Mouse (Mus musculus) T-cell, adult 2 months (primary cell): ENCODE measurements around the gene Trim59.
"Not testable (repeated sequence)": the region's sequence is repeated elsewhere in the genome, so short reads cannot be mapped to it uniquely, and the experiment has no call there.

ENCODE experiments used
- DNase-seq: peaks from one replicate; pipeline ENCODE4 v3.0.0; 2022; ENCODE audit warnings: low spot score

The Trim59 gene

GRCm38 (mm10) chr3:69044645-69045399 lies at the start of gene Trim59:
Gene Trim59, minus strand, starts transcription at chr3:69044755.
- peak; percentile 83 for DNase-seq

- no peak for DNase-seq
Observed at GRCm38 (mm10) chr3:69064005-69064404, 19.4 kb upstream of the Trim59 start.

- DNase-seq = no peak
Observed at GRCm38 (mm10) chr3:69062764-69063163, 18.2 kb upstream of the Trim59 start.

DNA sequence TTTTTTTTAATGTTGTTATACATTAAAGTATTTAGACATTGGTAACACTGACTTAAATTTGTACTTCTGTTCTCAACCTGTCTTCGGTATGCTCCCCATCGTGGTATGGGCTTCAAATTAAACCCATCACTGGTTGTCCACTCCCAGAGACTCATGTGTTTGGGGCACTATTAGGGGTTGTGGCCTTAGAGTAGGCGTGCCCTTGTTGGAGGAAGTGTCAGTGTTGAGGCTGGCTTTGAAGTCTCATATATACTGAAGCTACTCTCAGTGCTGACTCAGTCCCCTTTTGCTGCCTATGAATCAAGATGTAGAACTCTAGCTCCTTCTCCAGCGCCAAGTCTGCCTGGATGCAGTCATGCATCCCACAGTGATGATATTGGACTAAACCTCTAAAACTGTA lies 16.1 kb upstream of the Trim59 start:
- no peak for DNase-seq

DNA sequence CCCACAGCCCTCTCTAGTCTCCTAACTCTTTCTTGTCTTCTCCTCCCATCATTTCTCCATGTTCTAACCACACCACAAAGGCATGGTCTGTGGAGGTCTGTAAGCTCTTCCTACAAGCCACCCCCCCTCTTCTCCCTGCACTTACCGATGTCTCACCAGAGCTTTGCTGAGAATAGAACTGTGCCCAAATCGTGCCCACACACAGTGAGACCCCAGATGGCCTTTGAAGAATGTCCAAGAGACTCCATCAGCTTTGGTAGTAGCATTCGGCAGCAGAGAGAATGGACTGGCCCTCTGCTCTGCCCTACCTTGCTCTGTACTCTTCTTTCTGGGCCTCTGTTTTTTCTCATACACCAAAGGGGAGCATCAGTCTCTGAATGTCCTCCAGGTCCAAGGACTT lies 11.3 kb upstream of the Trim59 start:
- DNase-seq = no peak

DNA sequence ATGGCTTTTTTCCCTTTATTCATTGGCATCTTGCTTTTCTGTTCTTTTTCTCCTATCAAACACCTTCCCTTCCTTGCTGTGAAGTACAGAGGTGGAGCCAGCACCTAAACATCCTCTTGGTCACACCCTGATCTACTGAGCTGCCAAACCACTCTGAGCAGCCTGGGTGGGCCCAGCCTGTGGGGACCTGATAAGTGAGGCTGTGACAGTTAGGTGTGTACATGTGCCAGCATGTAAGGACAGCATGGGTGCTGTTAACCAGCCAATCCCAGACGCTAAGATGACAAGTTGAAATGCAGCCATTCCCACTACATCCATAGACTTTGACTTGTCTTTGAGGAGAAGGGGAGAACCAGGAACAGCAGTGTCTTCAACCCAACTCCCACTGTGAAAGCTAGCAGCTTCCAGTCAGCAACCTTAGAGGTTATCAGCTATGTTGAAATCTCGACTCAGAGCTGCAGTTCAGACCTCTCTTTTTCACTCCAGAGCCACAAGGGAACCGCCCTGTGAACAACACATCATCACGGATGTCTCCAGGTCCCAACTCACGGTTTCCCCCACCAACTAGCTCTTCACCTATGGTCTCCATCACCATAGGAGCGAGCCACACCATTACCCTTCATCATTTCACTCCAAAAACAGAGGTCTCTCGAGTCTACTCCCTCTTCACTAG lies 10.3 kb upstream of the Trim59 start:
- no peak for DNase-seq

DNA sequence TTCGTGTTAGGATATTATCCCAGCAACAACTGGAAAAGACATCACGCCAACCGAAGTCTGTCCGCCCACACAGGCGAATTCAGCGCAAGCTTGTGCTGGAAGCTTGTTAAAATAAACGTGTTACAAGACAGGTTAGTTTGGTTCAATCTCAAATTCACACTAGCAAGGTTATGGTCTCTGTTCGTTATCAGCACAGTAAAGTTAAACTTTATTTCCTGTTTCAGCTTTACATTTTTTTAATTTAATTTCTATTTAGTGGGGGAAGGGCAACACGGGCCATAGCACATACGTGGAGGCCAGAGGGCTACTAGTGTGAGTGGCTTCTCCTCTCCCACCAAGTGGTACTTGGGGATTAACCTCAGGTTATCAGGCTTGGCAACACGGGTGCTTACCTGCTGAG lies 7.3 kb upstream of the Trim59 start:
- DNase-seq = no peak

DNA sequence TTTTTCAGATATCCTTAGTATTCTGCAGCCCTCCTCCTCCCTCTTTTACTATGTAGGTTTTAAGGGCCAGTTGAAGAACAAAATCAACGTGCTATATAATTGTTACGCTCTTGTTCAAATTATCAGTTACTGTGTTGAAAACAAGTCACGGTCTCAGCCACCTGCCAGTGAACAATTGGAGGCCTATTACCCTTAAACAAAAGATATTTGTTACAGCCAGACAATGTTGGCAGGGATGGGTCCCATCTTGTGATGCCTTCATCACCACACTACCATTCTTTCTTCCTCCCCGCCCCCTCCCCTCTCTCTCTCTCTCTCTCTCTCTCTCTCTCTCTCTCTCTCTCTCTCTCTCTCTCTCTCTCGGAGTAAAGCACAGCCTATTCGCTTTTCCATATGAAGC lies 4.5 kb upstream of the Trim59 start:
- no peak for DNase-seq

DNA sequence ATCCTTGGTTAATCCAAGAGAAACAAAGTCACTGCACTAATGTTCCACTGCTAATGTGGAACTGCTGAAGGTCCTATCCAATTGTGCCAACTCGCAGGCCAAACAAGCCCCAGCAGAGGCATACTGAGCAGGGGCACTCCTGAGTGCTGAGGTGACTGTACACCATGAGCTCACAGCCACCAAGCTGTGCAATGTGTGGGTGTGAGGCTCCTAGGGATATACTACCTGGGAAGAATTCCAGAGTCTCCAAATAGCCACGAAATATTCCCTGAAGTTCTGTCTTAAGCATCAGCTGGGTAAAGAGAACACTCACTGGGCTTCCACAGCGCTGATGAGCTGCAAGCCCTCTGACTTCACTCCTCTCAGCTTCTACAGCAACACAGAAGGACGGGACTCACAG lies 3.1 kb upstream of the Trim59 start:
- DNase-seq = no peak

GRCm38 (mm10) chr3:69046509-69046908 lies 2.0 kb upstream of the Trim59 start:
- DNase-seq = no peak

GRCm38 (mm10) chr3:69045750-69046149 lies 1.2 kb upstream of the Trim59 start:
- DNase-seq = no peak

DNA sequence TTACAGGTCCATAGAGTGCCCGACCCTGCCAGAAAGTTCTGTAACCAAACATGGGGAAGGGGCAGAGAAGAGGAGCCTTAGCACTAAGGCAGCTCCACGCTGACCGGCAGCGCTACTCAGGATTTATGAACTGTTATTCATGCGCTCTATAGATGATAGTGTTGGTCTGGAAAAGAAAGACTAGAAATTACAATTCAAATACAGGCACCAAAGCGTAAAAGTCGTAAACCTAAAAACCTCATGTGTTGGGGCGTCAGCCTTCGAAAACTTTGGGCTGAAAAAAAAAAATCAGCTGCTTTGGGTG lies 797 bp upstream of the Trim59 start:
- DNase-seq = peak; percentile 6

GRCm38 (mm10) chr3:69044167-69044591 lies 376 bp downstream of the Trim59 start:
- DNase-seq = no peak

DNA sequence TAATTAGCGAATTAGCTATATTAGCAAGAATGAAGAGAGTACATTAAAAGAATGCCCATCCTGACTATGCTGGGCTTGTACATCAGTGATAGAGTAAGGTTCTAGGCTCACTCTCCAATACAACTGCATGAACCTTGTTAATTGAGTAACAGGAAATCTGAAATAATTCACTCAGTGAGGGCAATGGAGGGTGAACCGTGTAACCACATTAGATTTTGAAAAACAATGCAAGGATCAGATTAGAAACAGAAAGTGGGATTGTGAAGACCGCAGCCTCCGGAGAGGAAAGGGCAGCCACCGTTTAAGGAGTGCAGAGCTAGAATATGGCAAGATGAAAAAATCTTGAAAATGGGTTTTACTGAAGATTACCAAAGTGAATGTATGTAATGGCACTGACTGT lies 3.3 kb downstream of the Trim59 start:
- peak; percentile 56 for DNase-seq

GRCm38 (mm10) chr3:69040105-69040504 lies 4.5 kb downstream of the Trim59 start:
- DNase-seq = no peak

DNA sequence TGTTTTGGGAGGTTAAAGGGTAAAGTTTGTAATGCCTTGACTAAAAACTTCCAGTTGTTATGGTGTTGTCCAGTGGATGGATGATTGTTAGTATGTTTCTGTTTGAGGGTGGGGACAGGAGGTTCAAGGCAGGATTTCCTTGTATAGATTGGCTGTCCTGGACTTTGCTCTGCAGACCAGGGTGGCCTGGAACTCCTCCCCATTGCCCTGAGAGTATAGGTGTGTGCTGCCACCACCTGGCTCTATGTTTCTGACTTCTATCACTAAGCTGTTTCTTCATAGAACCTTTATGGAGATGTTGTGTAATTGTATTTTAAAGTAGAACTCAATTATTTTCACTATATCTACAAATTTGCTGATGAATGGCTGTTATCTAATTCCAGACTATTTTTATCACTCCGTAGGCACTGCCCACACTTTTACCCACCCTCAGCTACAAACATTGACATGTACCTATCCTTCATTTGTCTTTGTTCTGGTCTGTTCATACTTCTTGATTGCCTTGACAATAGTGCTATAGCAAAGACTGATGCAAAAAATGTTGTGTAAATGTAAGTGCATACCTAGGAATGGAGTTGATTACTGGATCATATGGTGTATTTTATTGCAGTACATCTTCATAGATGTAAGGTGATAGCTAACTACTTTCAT lies 18.3 kb downstream of the Trim59 start:
- no peak for DNase-seq

DNA sequence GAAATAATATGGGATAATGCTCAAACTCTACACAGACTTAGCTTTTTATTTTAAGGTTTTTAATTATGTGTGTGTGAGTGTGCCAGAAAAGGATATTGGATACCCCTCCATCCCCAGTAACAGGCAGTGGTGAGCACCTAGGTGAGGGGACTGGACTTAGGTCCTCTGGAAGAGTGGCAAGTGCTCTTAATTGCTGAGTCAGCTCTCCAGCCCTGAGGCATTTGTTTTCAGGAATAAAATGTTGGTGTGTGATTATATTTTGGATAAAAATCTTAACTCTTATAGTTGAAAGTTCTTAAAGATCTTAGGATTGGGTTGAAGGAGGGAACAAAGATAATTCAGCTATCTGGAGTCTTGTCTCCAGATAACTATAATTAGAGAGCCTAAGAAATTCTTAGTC lies 23.8 kb downstream of the Trim59 start:
- no peak for DNase-seq

DNA sequence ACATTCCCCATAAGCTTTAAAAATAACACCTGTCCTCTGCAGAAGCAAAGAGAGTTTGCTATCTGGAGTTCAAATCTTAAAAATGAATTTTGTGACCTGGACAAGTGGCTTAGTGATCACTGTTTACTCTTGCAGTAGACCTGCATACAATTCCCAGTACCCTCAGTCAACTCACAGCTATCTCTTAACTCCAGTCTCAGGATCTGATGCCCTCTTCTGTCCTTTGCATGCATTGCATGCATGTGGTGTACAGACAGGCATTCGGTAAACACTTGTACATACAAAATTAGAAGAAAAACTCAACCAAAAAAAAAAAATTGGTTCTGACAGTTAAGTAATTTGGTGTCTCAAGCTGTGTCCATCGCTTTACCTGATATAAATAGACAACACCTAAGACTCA lies 24.3 kb downstream of the Trim59 start:
- DNase-seq = peak; percentile 30

DNA sequence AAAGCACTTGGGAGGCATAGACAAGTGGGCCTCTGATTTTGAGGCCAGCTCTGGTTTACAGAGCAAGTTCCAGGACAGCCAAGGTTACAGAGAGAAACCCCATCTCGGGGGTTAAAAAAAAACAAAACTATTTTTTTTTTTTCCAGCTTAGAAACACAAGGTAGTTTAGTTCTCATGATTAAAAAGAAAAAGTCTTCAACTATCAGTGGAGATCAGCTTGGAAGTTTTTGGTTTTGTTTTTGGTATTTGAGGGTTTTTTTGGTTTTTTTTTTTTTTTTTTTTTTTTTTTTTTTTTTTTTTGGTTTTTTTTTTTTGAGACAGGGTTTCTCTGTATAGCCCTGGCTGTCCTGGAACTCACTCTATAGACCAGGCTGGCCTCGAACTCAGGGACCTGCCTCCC lies 25.9 kb downstream of the Trim59 start:
- not testable (repeated sequence) for DNase-seq

GRCm38 (mm10) chr3:69017181-69017580 lies 27.4 kb downstream of the Trim59 start:
- DNase-seq = peak; percentile 5

DNA sequence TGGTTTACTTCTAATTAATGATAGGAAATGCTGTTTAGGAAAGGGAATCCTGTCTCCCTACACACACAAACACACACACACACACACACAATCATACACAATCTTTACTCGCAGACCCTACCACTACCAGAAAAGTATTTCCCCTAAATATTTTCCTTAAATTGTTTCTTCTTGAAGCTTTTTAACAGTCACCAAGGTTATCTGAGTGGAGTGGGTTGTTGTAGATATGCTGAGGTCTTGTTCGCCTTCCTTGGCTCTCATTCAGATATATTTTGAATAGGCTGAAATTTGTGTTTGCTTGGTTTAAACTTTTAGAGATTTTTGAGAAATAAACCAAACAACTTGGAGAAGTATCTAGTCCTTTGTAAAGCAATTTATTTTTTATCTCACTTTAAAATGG lies 35.7 kb downstream of the Trim59 start:
- DNase-seq = no peak

- DNase-seq = peak; percentile 38
Observed at GRCm38 (mm10) chr3:69006246-69006760, 38.3 kb downstream of the Trim59 start.
